Comparison of ENCODE assay signal across 8 mouse cellular contexts in genomic region chr7:92636295-92637011, GRCm38 (mm10). TPM values are rescaled to one million over a fixed set of nuclear protein-coding genes. Genes with fewer than 3 reads are reported as not detected.
DNase-seq lines count a peak whose midpoint lies in the region; ATAC-seq and TF ChIP-seq lines count a peak whose summit lies in the region.

No protein-coding gene starts in this region.

- no peak for TF ChIP-seq POLR2A in lung, adult 2 months (IDR thresholded peaks at IDR 0.05; ENCODE audit: borderline replicate concordance, extremely low read depth, low read depth, low read length)

- H3K4me3 ChIP-seq in lung, adult 2 months (replicated peaks; ENCODE audit: extremely low read depth, low read depth, low read length) = peak overlapping the region; percentile 77
- peak overlapping the region; percentile 86 for H3K4me3 ChIP-seq in hindbrain, embryonic 10.5 days
- H3K4me3 ChIP-seq in lung, embryonic 15.5 days = peak overlapping the region; percentile 94
- H3K4me3 ChIP-seq in stomach, embryonic 15.5 days (replicated peaks) = peak overlapping the region; percentile 88

- peak; percentile 73 for ATAC-seq in lung, embryonic 15.5 days (ENCODE audit: borderline replicate concordance, extremely low read depth, low FRiP score, low TSS enrichment)
- peak; percentile 54 for ATAC-seq in stomach, embryonic 15.5 days (ENCODE audit: insufficient read depth, low FRiP score, low read depth)

- DNase-seq in lung, adult 2 months = no peak
- DNase-seq in lung, postnatal 25 days (ENCODE audit: low spot score) = no peak
- peak; percentile 44 for DNase-seq in embryo, embryonic 10.5 days (ENCODE audit: low spot score)
- no peak for DNase-seq in hindbrain, embryonic 10.5 days (ENCODE audit: low spot score)
- no peak for DNase-seq in right cerebral cortex, postnatal 4 days
- no peak for DNase-seq in cerebellum, adult 9-11 months

- WGBS in lung, adult 2 months = 2% methylated on average over 49 of the region's 49 CpGs
- 1% methylated on average over 49 of the region's 49 CpGs for WGBS in hindbrain, embryonic 10.5 days
- 2% methylated on average over 49 of the region's 49 CpGs for WGBS in lung, embryonic 15.5 days
- 2% methylated on average over 49 of the region's 49 CpGs for WGBS in stomach, embryonic 15.5 days

- TF ChIP-seq CTCF in lung, adult 2 months (IDR thresholded peaks at IDR 0.05; ENCODE audit: insufficient read depth, low read length) = no peak

- no peaks in the 10 kb centered on the region for H3K9me3 ChIP-seq in hindbrain, embryonic 10.5 days
- H3K9me3 ChIP-seq in lung, embryonic 15.5 days = no peaks in the 10 kb centered on the region
- H3K9me3 ChIP-seq in stomach, embryonic 15.5 days = no peaks in the 10 kb centered on the region

- peak overlapping the region; percentile 95 for H3K4me2 ChIP-seq in lung, embryonic 15.5 days
- H3K4me2 ChIP-seq in stomach, embryonic 15.5 days = peak overlapping the region; percentile 99

- peak overlapping the region; percentile 88 for H3K27ac ChIP-seq in hindbrain, embryonic 10.5 days
- 0 out of 2 replicates have a peak overlapping the region, but pooled peaks have one; percentile 73 for H3K27ac ChIP-seq in lung, embryonic 15.5 days
- H3K27ac ChIP-seq in stomach, embryonic 15.5 days = peak overlapping the region; percentile 31; the same call in 1 of the 2 replicates

- no peaks in the 10 kb centered on the region; the same call in 1 of the 2 replicates for H3K27me3 ChIP-seq in hindbrain, embryonic 10.5 days (ENCODE audit: insufficient read depth, poor library complexity, severe bottlenecking)
- no peaks in the 10 kb centered on the region for H3K27me3 ChIP-seq in lung, embryonic 15.5 days
- H3K27me3 ChIP-seq in stomach, embryonic 15.5 days (replicated peaks) = no peaks in the 10 kb centered on the region

- peaks cover 3% of the 10 kb centered on the region; the same call in 1 of the 2 replicates for H3K4me1 ChIP-seq in lung, adult 2 months (ENCODE audit: control insufficient read depth, insufficient read depth, low read length)
- peaks cover 19% of the 10 kb centered on the region for H3K4me1 ChIP-seq in hindbrain, embryonic 10.5 days (replicated peaks)
- peaks cover 14% of the 10 kb centered on the region for H3K4me1 ChIP-seq in lung, embryonic 15.5 days
- peaks cover 7% of the 10 kb centered on the region; the same call in 1 of the 2 replicates for H3K4me1 ChIP-seq in stomach, embryonic 15.5 days

- H3K36me3 ChIP-seq in hindbrain, embryonic 10.5 days = peaks cover 19% of the 10 kb centered on the region
- H3K36me3 ChIP-seq in lung, embryonic 15.5 days = peaks cover 8% of the 10 kb centered on the region
- H3K36me3 ChIP-seq in stomach, embryonic 15.5 days = no peaks in the 10 kb centered on the region; the same call in 1 of the 2 replicates

- peak overlapping the region; percentile 78 for H3K9ac ChIP-seq in lung, embryonic 15.5 days
- H3K9ac ChIP-seq in stomach, embryonic 15.5 days = peak overlapping the region; percentile 76

RNA-seq across cellular contexts. Expression of gene Ankrd42, which starts 0.5 kb away (rescaled TPM):
- 2.3 and 3.4 TPM in 2 replicates for polyA plus RNA-seq in lung, adult 2 months (2012; rRNA removed)
- 10.0 and 11.1 TPM in 2 replicates for polyA plus RNA-seq in hindbrain, embryonic 10.5 days (2016; fragmentation: Nextera tagmentation; extraction: Ambion mirVana)
- polyA plus RNA-seq in lung, embryonic 15.5 days (2015; fragmentation: Nextera tagmentation; extraction: Ambion mirVana) = 6.3 and 8.5 TPM in 2 replicates
- 5.0 and 5.8 TPM in 2 replicates for polyA plus RNA-seq in stomach, embryonic 15.5 days (2015; fragmentation: Nextera tagmentation; extraction: Ambion mirVana)

RNA-seq across cellular contexts. Expression of gene Pcf11, which starts 33.3 kb away (rescaled TPM):
- polyA plus RNA-seq in lung, adult 2 months (2012; rRNA removed) = 14.7 and 17.1 TPM in 2 replicates
- polyA plus RNA-seq in hindbrain, embryonic 10.5 days (2016; fragmentation: Nextera tagmentation; extraction: Ambion mirVana) = 13.9 and 16.5 TPM in 2 replicates
- polyA plus RNA-seq in lung, embryonic 15.5 days (2015; fragmentation: Nextera tagmentation; extraction: Ambion mirVana) = 18.9 and 22.1 TPM in 2 replicates
- 23.1 and 24.4 TPM in 2 replicates for polyA plus RNA-seq in stomach, embryonic 15.5 days (2015; fragmentation: Nextera tagmentation; extraction: Ambion mirVana)

Comparison
In these comparisons a context has a peak if more than half of its experiments do, and no peak if none do; other contexts are left out.
1. H3K27ac ChIP-seq: peak in every context shown above with its lines; median percentile 88 in hindbrain, embryonic 10.5 days; 73 in lung, embryonic 15.5 days; 31 in stomach, embryonic 15.5 days.